Mouse (Mus musculus) neural tube, embryonic 12.5 days (tissue): Measurements from ENCODE around the gene Ascc1. TPM values are rescaled to one million over a fixed set of nuclear protein-coding genes. Genes with fewer than 3 reads are reported as not detected.
A peak's percentile ranks its signal among the peaks of the same experiment; 100 is the strongest.
"Not testable (repeated sequence)": the region's sequence is repeated elsewhere in the genome, so short reads cannot be mapped to it uniquely, and the experiment has no call there.

Experiments used
- ATAC-seq: fragments of 200-750 bp; cut with Nextera tagmentation; 2 replicates; pipeline ENCODE4 v1.8.0; 2017; ENCODE audit warnings: low read depth, mild to moderate bottlenecking, moderate TSS enrichment, moderate library complexity; ENCODE audit not compliant: low FRiP score
- H3K27ac ChIP-seq: fragments of 300-500 bp; sonication (generic); 2 replicates; pipeline ENCODE4 v1.5.1; 2016
- H3K27me3 ChIP-seq: fragments of 300-500 bp; sonication (generic); replicated peaks from 2 replicates; pipeline ENCODE4 v1.6.1; 2016; ENCODE audit warnings: mild to moderate bottlenecking
- H3K36me3 ChIP-seq: fragments of 300-500 bp; sonication (generic); 2 replicates; pipeline ENCODE4 v1.6.1; 2016; ENCODE audit warnings: mild to moderate bottlenecking
- H3K4me1 ChIP-seq: fragments of 300-500 bp; sonication (generic); 2 replicates; pipeline ENCODE4 v1.6.1; 2016
- H3K4me2 ChIP-seq: fragments of 300-500 bp; sonication (generic); replicated peaks from 2 replicates; pipeline ENCODE4 v1.6.1; 2016; ENCODE audit warnings: mild to moderate bottlenecking
- H3K4me3 ChIP-seq: fragments of 300-500 bp; sonication (generic); 2 replicates; pipeline ENCODE4 v1.5.1; 2016
- H3K9ac ChIP-seq: fragments of 300-500 bp; sonication (generic); 2 replicates; pipeline ENCODE4 v1.6.1; 2016; ENCODE audit warnings: mild to moderate bottlenecking
- H3K9me3 ChIP-seq: fragments of 300-500 bp; sonication (generic); 2 replicates; pipeline ENCODE4 v1.6.1; 2016; ENCODE audit warnings: mild to moderate bottlenecking
- WGBS: fragments of 180-500 bp; shearing (Covaris S2); methylation state at CpG from one replicate; pipeline ENCODE4 v1.1.7; 2016; 5-methylcytosine and 5-hydroxymethylcytosine counted together
- microRNA-seq: library from miRNA; unstranded; fragments of <30 nt; microRNA quantifications from one replicate; pipeline ENCODE4, GENCODE M21; 2017
- polyA plus RNA-seq: library from polyadenylated mRNA; unstranded; fragments of >200 nt; fragmentation: Nextera tagmentation; extraction: Ambion mirVana; gene quantifications from 2 replicates; pipeline ENCODE4 v1.2.1, GENCODE M21; 2016

Ascc1 gene
- polyA plus RNA-seq, 1 experiment from 2014 or later, result 37.0 TPM

DNA sequence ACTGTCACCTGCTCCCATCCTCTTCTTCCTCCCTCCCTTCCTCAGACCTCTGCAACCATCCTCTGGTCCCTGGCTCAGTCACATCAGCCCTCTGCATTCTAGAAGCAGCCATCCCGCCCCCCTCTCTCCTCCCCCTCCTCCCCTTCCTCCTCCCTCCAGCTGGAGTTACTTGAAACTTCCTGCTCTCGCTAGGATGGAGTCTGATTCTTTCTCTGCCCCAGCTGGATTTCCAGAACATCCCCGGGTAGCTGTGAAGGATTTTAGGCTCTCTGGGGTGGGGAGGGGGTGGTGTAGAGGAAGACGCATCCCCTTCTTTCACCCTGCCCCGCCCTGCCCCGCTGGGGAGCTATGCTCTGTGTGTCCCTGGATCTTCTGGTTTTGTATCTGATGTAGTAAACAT is 130.9 kb downstream of the Ascc1 start:
- Histone ChIP-seq H3K4me1 (no peaks in the 10 kb centered on the region; the same call in 1 of the 2 replicates), H3K9ac (no peak overlapping the region), H3K36me3 (peaks cover 24% of the 10 kb centered on the region), H3K9me3 (no peaks in the 10 kb centered on the region), H3K4me2 (no peak overlapping the region), H3K27me3 (no peaks in the 10 kb centered on the region), H3K4me3 (no peak overlapping the region), H3K27ac (no peak overlapping the region)
- WGBS, result 36% methylated on average over 6 of the region's 6 CpGs
- ATAC-seq, result no peak

DNA sequence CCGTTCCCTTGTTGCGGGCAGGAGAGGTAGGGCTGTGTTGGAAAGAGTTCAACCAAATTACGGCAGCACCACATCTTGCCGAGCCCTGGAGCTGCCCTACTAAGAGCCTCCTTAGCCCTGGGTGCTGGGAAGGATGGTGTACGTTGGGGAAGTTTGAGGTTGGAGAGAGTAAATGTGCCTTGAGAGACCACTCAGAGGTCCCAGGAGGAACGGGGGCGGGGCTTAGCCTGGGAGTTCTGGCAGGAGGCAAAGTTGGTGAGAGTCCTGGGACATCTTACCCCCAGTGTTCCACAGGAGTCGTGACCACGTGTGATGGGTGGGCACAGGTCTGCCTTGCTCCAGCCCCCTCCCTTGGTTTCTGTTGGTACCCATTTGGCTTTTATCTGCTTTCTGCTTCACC is 131.6 kb downstream of the Ascc1 start:
- no peak for ATAC-seq
- Histone ChIP-seq H3K27me3 (no peaks in the 10 kb centered on the region), H3K36me3 (peaks cover 22% of the 10 kb centered on the region), H3K9ac (no peak overlapping the region), H3K4me3 (no peak overlapping the region), H3K4me2 (no peak overlapping the region), H3K9me3 (no peaks in the 10 kb centered on the region), H3K27ac (no peak overlapping the region), H3K4me1 (no peaks in the 10 kb centered on the region; the same call in 1 of the 2 replicates)
- WGBS, result 56% methylated on average over 9 of the region's 9 CpGs

- not testable (repeated sequence) for H3K36me3 ChIP-seq, H3K27ac ChIP-seq, H3K9ac ChIP-seq, ATAC-seq, H3K27me3 ChIP-seq, H3K9me3 ChIP-seq, H3K4me2 ChIP-seq, H3K4me1 ChIP-seq, H3K4me3 ChIP-seq
- WGBS, result 37% methylated on average over 1 of the region's 1 CpGs
Measured at GRCm38 (mm10) chr10:60136010-60136409, 133.4 kb downstream of the Ascc1 start.

- no peaks in the 10 kb centered on the region; the same call in 1 of the 2 replicates for H3K36me3 ChIP-seq
- H3K9me3 ChIP-seq, result 0 out of 2 replicates have a peak, but pooled peaks cover 5% of the 10 kb centered on the region
- ATAC-seq, result no peak
- H3K27me3 ChIP-seq, result no peaks in the 10 kb centered on the region
- H3K9ac ChIP-seq, result no peak overlapping the region
- H3K4me2 ChIP-seq, result no peak overlapping the region
- no peak overlapping the region for H3K27ac ChIP-seq
- no peaks in the 10 kb centered on the region; the same call in 1 of the 2 replicates for H3K4me1 ChIP-seq
- WGBS, result 83% methylated on average over 7 of the region's 7 CpGs
- no peak overlapping the region for H3K4me3 ChIP-seq
Measured at GRCm38 (mm10) chr10:60136935-60137334, 134.3 kb downstream of the Ascc1 start.

- no peaks in the 10 kb centered on the region for H3K27me3 ChIP-seq
- H3K9me3 ChIP-seq, result 0 out of 2 replicates have a peak, but pooled peaks cover 5% of the 10 kb centered on the region
- 88% methylated on average over 5 of the region's 5 CpGs for WGBS
- ATAC-seq, result no peak
- no peak overlapping the region for H3K27ac ChIP-seq
- no peak overlapping the region for H3K4me3 ChIP-seq
- no peak overlapping the region for H3K9ac ChIP-seq
- H3K4me2 ChIP-seq, result no peak overlapping the region
- H3K36me3 ChIP-seq, result no peaks in the 10 kb centered on the region
- H3K4me1 ChIP-seq, result no peaks in the 10 kb centered on the region; the same call in 1 of the 2 replicates
Measured at GRCm38 (mm10) chr10:60138680-60139079, 136.1 kb downstream of the Ascc1 start.

- H3K36me3 ChIP-seq, result no peaks in the 10 kb centered on the region
- H3K4me2 ChIP-seq, result no peak overlapping the region
- H3K27me3 ChIP-seq, result no peaks in the 10 kb centered on the region
- H3K27ac ChIP-seq, result no peak overlapping the region
- 82% methylated on average over 4 of the region's 4 CpGs for WGBS
- no peak for ATAC-seq
- no peak overlapping the region for H3K9ac ChIP-seq
- H3K4me1 ChIP-seq, result no peaks in the 10 kb centered on the region
- H3K9me3 ChIP-seq, result 0 out of 2 replicates have a peak, but pooled peaks cover 5% of the 10 kb centered on the region
- no peak overlapping the region for H3K4me3 ChIP-seq
Measured at GRCm38 (mm10) chr10:60140751-60141150, 138.1 kb downstream of the Ascc1 start.

GRCm38 (mm10) chr10:60141656-60142160 is 139.1 kb downstream of the Ascc1 start:
- 0 out of 2 replicates have a peak, but pooled peaks cover 5% of the 10 kb centered on the region for H3K9me3 ChIP-seq
- H3K9ac ChIP-seq, result no peak overlapping the region
- H3K4me2 ChIP-seq, result no peak overlapping the region
- no peak overlapping the region for H3K27ac ChIP-seq
- no peak for ATAC-seq
- no peaks in the 10 kb centered on the region for H3K27me3 ChIP-seq
- H3K36me3 ChIP-seq, result no peaks in the 10 kb centered on the region
- no peak overlapping the region for H3K4me3 ChIP-seq
- WGBS, result 90% methylated on average over 3 of the region's 3 CpGs
- no peaks in the 10 kb centered on the region for H3K4me1 ChIP-seq

GRCm38 (mm10) chr10:60147510-60148047 is 145.0 kb downstream of the Ascc1 start:
- not testable (repeated sequence) for H3K9ac ChIP-seq, H3K36me3 ChIP-seq, H3K27me3 ChIP-seq, H3K27ac ChIP-seq, H3K4me3 ChIP-seq, H3K4me1 ChIP-seq, H3K4me2 ChIP-seq, ATAC-seq, H3K9me3 ChIP-seq
- WGBS, result 71% methylated on average over 10 of the region's 10 CpGs

DNA sequence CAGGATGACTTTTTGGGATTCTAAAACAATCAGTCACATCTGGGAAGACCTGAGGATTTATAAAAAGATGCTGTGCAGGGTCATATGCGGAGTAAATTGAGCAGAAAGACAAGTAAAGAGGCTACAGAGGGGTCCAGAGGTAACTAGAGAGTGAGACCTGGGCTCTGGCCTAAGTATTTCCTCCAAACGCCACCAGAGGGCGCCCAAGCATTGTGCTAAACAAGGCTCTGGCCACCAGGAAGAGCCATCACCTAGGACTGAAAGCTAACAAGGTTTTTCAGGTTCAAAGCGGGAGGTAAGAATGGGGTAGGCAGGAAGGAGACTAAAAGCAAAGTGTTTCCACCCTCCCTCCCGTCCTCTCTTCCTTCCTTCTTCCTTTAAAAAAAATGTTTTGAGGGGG is 145.5 kb downstream of the Ascc1 start:
- Histone ChIP-seq H3K27me3 (no peaks in the 10 kb centered on the region), H3K4me2 (no peak overlapping the region), H3K36me3 (no peaks in the 10 kb centered on the region), H3K27ac (no peak overlapping the region), H3K9me3 (no peaks in the 10 kb centered on the region), H3K4me1 (peaks cover 6% of the 10 kb centered on the region; the same call in 1 of the 2 replicates), H3K4me3 (no peak overlapping the region), H3K9ac (no peak overlapping the region)
- ATAC-seq, result 0 out of 2 replicates have a peak, but pooled peaks have one; percentile 41
- 5% methylated on average over 5 of the region's 5 CpGs for WGBS

Small RNA genes within 50 kb of the gene (microRNA-seq; reads per million reads assigned to microRNA genes)
- not detected for gene Mir6906

Other genes with a start within 250 kb of the Ascc1 start
- 20.3 and 23.6 TPM in 2 replicates for gene Dnajb12, start 123.2 kb upstream of the Ascc1 start, polyA plus RNA-seq
- 75.7 and 78.9 TPM in 2 replicates for gene Ddit4, start 51.0 kb upstream of the Ascc1 start, polyA plus RNA-seq
- gene Anapc16, start 330 bp downstream of the Ascc1 start, polyA plus RNA-seq, result 116 and 122 TPM in 2 replicates
- 68.8 and 74.6 TPM in 2 replicates for gene Spock2, start 103.4 kb downstream of the Ascc1 start, polyA plus RNA-seq
- 2.9 and 3.3 TPM in 2 replicates for gene Chst3, start 216.5 kb downstream of the Ascc1 start, polyA plus RNA-seq